Mouse (Mus musculus): Measurements from ENCODE around the gene Lrrc27.

GRCm38 (mm10) chr7:139239432-139239831 lies 26.6 kb downstream of the Lrrc27 start:
- no peak for TF ChIP-seq POLR2A (IDR thresholded peaks at IDR 0.05; ENCODE audit: low read depth, low read length)
- TF ChIP-seq CTCF (conservative IDR thresholded peaks at IDR 0.05; ENCODE audit: insufficient read depth, insufficient read length, low read depth, low read length) = no peak

Measured in kidney, adult 2 months (tissue).